Mouse (Mus musculus) adrenal gland, adult (tissue): Measurements from ENCODE around the gene Gnat1.

ENCODE experiments used
- DNase-seq, 2 experiments: peaks; one replicate each; pipeline ENCODE4 v3.0.0; 2022 to 2023; ENCODE audit warnings: low spot score in 1 of 2; ENCODE audit not compliant: inconsistent age in 2 of 2

Gnat1 gene

GRCm38 (mm10) chr9:107628721-107629410 is 50.6 kb downstream of the Gnat1 start:
- DNase-seq = peak; percentile 60 to 76

- peak in 1 of 2 experiments; percentile 39 for DNase-seq
Observed at GRCm38 (mm10) chr9:107627387-107628255, 51.9 kb downstream of the Gnat1 start.

- peak; percentile 74 to 87 for DNase-seq
Observed at GRCm38 (mm10) chr9:107626844-107627277, 52.7 kb downstream of the Gnat1 start.

GRCm38 (mm10) chr9:107626158-107626843 is 53.2 kb downstream of the Gnat1 start:
- DNase-seq = peak in 1 of 2 experiments; percentile 28

- DNase-seq = peak in 1 of 2 experiments; percentile 38
Observed at GRCm38 (mm10) chr9:107625351-107626128, 54.0 kb downstream of the Gnat1 start.

- no peak for DNase-seq
Observed at GRCm38 (mm10) chr9:107624951-107625350, 54.6 kb downstream of the Gnat1 start.

GRCm38 (mm10) chr9:107624539-107624938 is 55.0 kb downstream of the Gnat1 start:
- DNase-seq = peak in 1 of 2 experiments; percentile 61
